Mouse (Mus musculus): ENCODE measurements around the gene Brinp2. TPM values are rescaled to one million over a fixed set of nuclear protein-coding genes. Genes with fewer than 3 reads are reported as not detected.

Brinp2 gene
- polyA plus RNA-seq (2015; fragmentation: Nextera tagmentation; extraction: Ambion mirVana) = 0.02 and 0.04 TPM in 2 replicates

GRCm38 (mm10) chr1:158356051-158356461 lies at the start of gene Brinp2:
Gene Brinp2, minus strand, starts transcription at chr1:158356326.
- Histone ChIP-seq H3K4me2 (replicated peaks; ENCODE audit: low read depth, low read length) (peak within 1 kb of the TSS; percentile 63), H3K9ac (replicated peaks; ENCODE audit: low read depth) (no peak within 1 kb of the TSS), H3K9me3 (ENCODE audit: low read length) (no peaks in the 10 kb centered on the region), H3K4me1 (ENCODE audit: insufficient read depth, low read depth, low read length) (no peaks in the 10 kb centered on the region; the same call in 1 of the 2 replicates), H3K36me3 (ENCODE audit: insufficient read depth, low read length) (no peaks in the 10 kb centered on the region), H3K27me3 (replicated peaks; ENCODE audit: insufficient read depth, low read length) (no peaks in the 10 kb centered on the region; the same call in 1 of the 2 replicates), H3K27ac (ENCODE audit: low read length) (no peak within 1 kb of the TSS), H3K4me3 (ENCODE audit: low read depth, low read length) (peak within 1 kb of the TSS; percentile 35)
- WGBS = under 1% methylated on average over 30 of the region's 30 CpGs
- TF ChIP-seq EP300 (IDR thresholded peaks at IDR 0.05) = no peak
- peak; percentile 95 for ATAC-seq
- peak; percentile 67 for DNase-seq (ENCODE audit: low spot score)

GRCm38 (mm10) chr1:158400898-158401297 lies 44.8 kb upstream of the Brinp2 start:
- DNase-seq (ENCODE audit: low spot score) (no peak), ATAC-seq (no peak)
- H3K27ac ChIP-seq (ENCODE audit: low read length) = no peak overlapping the region
- no peaks in the 10 kb centered on the region for H3K36me3 ChIP-seq (ENCODE audit: insufficient read depth, low read length)
- no peak for TF ChIP-seq CTCF (IDR thresholded peaks at IDR 0.05)
- TF ChIP-seq EP300 (IDR thresholded peaks at IDR 0.05) = no peak
- no peaks in the 10 kb centered on the region for H3K27me3 ChIP-seq (replicated peaks; ENCODE audit: insufficient read depth, low read length)
- H3K9ac ChIP-seq (replicated peaks; ENCODE audit: low read depth) = no peak overlapping the region
- H3K4me2 ChIP-seq (replicated peaks; ENCODE audit: low read depth, low read length) = no peak overlapping the region
- no peak overlapping the region for H3K4me3 ChIP-seq (ENCODE audit: low read depth, low read length)
- H3K4me1 ChIP-seq (ENCODE audit: insufficient read depth, low read depth, low read length) = no peaks in the 10 kb centered on the region
- WGBS = 58% methylated on average over 2 of the region's 2 CpGs
- no peaks in the 10 kb centered on the region for H3K9me3 ChIP-seq (ENCODE audit: low read length)

- Histone ChIP-seq H3K9me3 (ENCODE audit: low read length) (no peaks in the 10 kb centered on the region), H3K4me2 (replicated peaks; ENCODE audit: low read depth, low read length) (no peak overlapping the region), H3K9ac (replicated peaks; ENCODE audit: low read depth) (no peak overlapping the region), H3K27ac (ENCODE audit: low read length) (no peak overlapping the region), H3K27me3 (replicated peaks; ENCODE audit: insufficient read depth, low read length) (no peaks in the 10 kb centered on the region), H3K4me3 (ENCODE audit: low read depth, low read length) (no peak overlapping the region), H3K36me3 (ENCODE audit: insufficient read depth, low read length) (no peaks in the 10 kb centered on the region), H3K4me1 (ENCODE audit: insufficient read depth, low read depth, low read length) (no peaks in the 10 kb centered on the region)
- DNase-seq (ENCODE audit: low spot score) = no peak
- ATAC-seq = no peak
- TF ChIP-seq EP300 (IDR thresholded peaks at IDR 0.05) (no peak), CTCF (IDR thresholded peaks at IDR 0.05) (no peak)
- WGBS = 81% methylated on average over 2 of the region's 2 CpGs
Observed at GRCm38 (mm10) chr1:158397058-158397457, 40.9 kb upstream of the Brinp2 start.

GRCm38 (mm10) chr1:158390693-158391092 lies 34.6 kb upstream of the Brinp2 start:
- H3K9ac ChIP-seq (replicated peaks; ENCODE audit: low read depth) = no peak overlapping the region
- H3K27me3 ChIP-seq (replicated peaks; ENCODE audit: insufficient read depth, low read length) = no peaks in the 10 kb centered on the region
- no peaks in the 10 kb centered on the region for H3K4me1 ChIP-seq (ENCODE audit: insufficient read depth, low read depth, low read length)
- ATAC-seq (no peak), DNase-seq (ENCODE audit: low spot score) (no peak)
- WGBS = 60% methylated on average over 4 of the region's 4 CpGs
- H3K4me3 ChIP-seq (ENCODE audit: low read depth, low read length) = no peak overlapping the region
- no peak overlapping the region for H3K4me2 ChIP-seq (replicated peaks; ENCODE audit: low read depth, low read length)
- no peaks in the 10 kb centered on the region for H3K9me3 ChIP-seq (ENCODE audit: low read length)
- H3K27ac ChIP-seq (ENCODE audit: low read length) = no peak overlapping the region
- H3K36me3 ChIP-seq (ENCODE audit: insufficient read depth, low read length) = no peaks in the 10 kb centered on the region
- no peak for TF ChIP-seq EP300 (IDR thresholded peaks at IDR 0.05)
- TF ChIP-seq CTCF (IDR thresholded peaks at IDR 0.05) = no peak

- Histone ChIP-seq H3K27ac (ENCODE audit: low read length) (no peak overlapping the region), H3K9me3 (ENCODE audit: low read length) (no peaks in the 10 kb centered on the region), H3K36me3 (ENCODE audit: insufficient read depth, low read length) (no peaks in the 10 kb centered on the region), H3K4me2 (replicated peaks; ENCODE audit: low read depth, low read length) (no peak overlapping the region), H3K27me3 (replicated peaks; ENCODE audit: insufficient read depth, low read length) (no peaks in the 10 kb centered on the region), H3K9ac (replicated peaks; ENCODE audit: low read depth) (no peak overlapping the region), H3K4me1 (ENCODE audit: insufficient read depth, low read depth, low read length) (no peaks in the 10 kb centered on the region), H3K4me3 (ENCODE audit: low read depth, low read length) (no peak overlapping the region)
- ATAC-seq (no peak), DNase-seq (ENCODE audit: low spot score) (no peak)
- TF ChIP-seq EP300 (IDR thresholded peaks at IDR 0.05) (no peak), CTCF (IDR thresholded peaks at IDR 0.05) (no peak)
- WGBS = 86% methylated on average over 4 of the region's 4 CpGs
Observed at GRCm38 (mm10) chr1:158388995-158389394, 32.9 kb upstream of the Brinp2 start.

GRCm38 (mm10) chr1:158386781-158387180 lies 30.7 kb upstream of the Brinp2 start:
- Histone ChIP-seq H3K27ac (ENCODE audit: low read length) (no peak overlapping the region), H3K4me1 (ENCODE audit: insufficient read depth, low read depth, low read length) (no peaks in the 10 kb centered on the region), H3K9ac (replicated peaks; ENCODE audit: low read depth) (no peak overlapping the region), H3K4me2 (replicated peaks; ENCODE audit: low read depth, low read length) (no peak overlapping the region), H3K36me3 (ENCODE audit: insufficient read depth, low read length) (no peaks in the 10 kb centered on the region), H3K9me3 (ENCODE audit: low read length) (no peaks in the 10 kb centered on the region), H3K4me3 (ENCODE audit: low read depth, low read length) (no peak overlapping the region), H3K27me3 (replicated peaks; ENCODE audit: insufficient read depth, low read length) (no peaks in the 10 kb centered on the region)
- no peak for ATAC-seq
- WGBS = 26% methylated on average over 3 of the region's 3 CpGs
- TF ChIP-seq CTCF (IDR thresholded peaks at IDR 0.05) = no peak
- no peak for TF ChIP-seq EP300 (IDR thresholded peaks at IDR 0.05)
- DNase-seq (ENCODE audit: low spot score) = no peak

GRCm38 (mm10) chr1:158385311-158385710 lies 29.2 kb upstream of the Brinp2 start:
- Histone ChIP-seq H3K9me3 (ENCODE audit: low read length) (no peaks in the 10 kb centered on the region), H3K36me3 (ENCODE audit: insufficient read depth, low read length) (no peaks in the 10 kb centered on the region), H3K4me3 (ENCODE audit: low read depth, low read length) (no peak overlapping the region), H3K27me3 (replicated peaks; ENCODE audit: insufficient read depth, low read length) (no peaks in the 10 kb centered on the region), H3K27ac (ENCODE audit: low read length) (no peak overlapping the region), H3K4me1 (ENCODE audit: insufficient read depth, low read depth, low read length) (no peaks in the 10 kb centered on the region), H3K9ac (replicated peaks; ENCODE audit: low read depth) (no peak overlapping the region), H3K4me2 (replicated peaks; ENCODE audit: low read depth, low read length) (no peak overlapping the region)
- ATAC-seq = no peak
- TF ChIP-seq EP300 (IDR thresholded peaks at IDR 0.05) = no peak
- TF ChIP-seq CTCF (IDR thresholded peaks at IDR 0.05) = no peak
- peak; percentile 5 for DNase-seq (ENCODE audit: low spot score)
- WGBS = 60% methylated on average over 2 of the region's 2 CpGs
